15 mouse cellular contexts compared by ENCODE assay signal in genomic region chr2:138820489-138820888, GRCm38 (mm10).
DNase-seq lines count a peak whose midpoint lies in the region; ATAC-seq and TF ChIP-seq lines count a peak whose summit lies in the region.
"Had no signal": no experiment of that assay in that cellular context is flagged by ENCODE, and none has a peak within 500 bp of the region (broad histone marks: within the 10 kb centered on the region; RNA-seq: fewer than 3 reads in every experiment).

No protein-coding gene starts in this region.

- no peak overlapping the region for H3K4me3 ChIP-seq in layer of hippocampus, adult 2 months
- H3K4me3 ChIP-seq in midbrain, postnatal 0 days (ENCODE audit: low read depth, low read length), result no peak overlapping the region
- H3K4me3 ChIP-seq: forebrain, embryonic 12.5 days; midbrain, embryonic 10.5 days had no signal

- ATAC-seq in midbrain, postnatal 0 days (ENCODE audit: low FRiP score), result no peak
- ATAC-seq: activated CD4-positive, CD25-positive, alpha-beta regulatory T cell, adult 4 months had no signal

- intact Hi-C loops in left cerebral cortex, postnatal 10 days (cut with DNase I), result no loop called here
- intact Hi-C loops in heart, postnatal 14 days (cut with DNase I), result no loop called here

- no peak overlapping the region for H3K9ac ChIP-seq in midbrain, postnatal 0 days (replicated peaks; ENCODE audit: low read length, poor library complexity, severe bottlenecking)
- H3K9ac ChIP-seq: forebrain, embryonic 12.5 days had no signal

- 85% methylated on average over 4 of the region's 4 CpGs for WGBS in midbrain, postnatal 0 days

- H3K27ac ChIP-seq in layer of hippocampus, adult 2 months, result peak overlapping the region; percentile 78
- no peak overlapping the region for H3K27ac ChIP-seq in midbrain, postnatal 0 days (ENCODE audit: low read depth, low read length)
- H3K27ac ChIP-seq: forebrain, embryonic 12.5 days; midbrain, embryonic 10.5 days had no signal

- H3K4me2 ChIP-seq in midbrain, postnatal 0 days (ENCODE audit: low read depth, low read length, poor library complexity, severe bottlenecking), result no peak overlapping the region
- H3K4me2 ChIP-seq: forebrain, embryonic 12.5 days had no signal

- no peaks in the 10 kb centered on the region for H3K9me3 ChIP-seq in midbrain, postnatal 0 days (ENCODE audit: low read length)
- H3K9me3 ChIP-seq: forebrain, embryonic 12.5 days; midbrain, embryonic 10.5 days had no signal

- peak; percentile 94 for DNase-seq in brain, adult 2 months (ENCODE audit: low read depth, low spot score)
- peak; percentile 34 to 56 for DNase-seq in cerebellum, postnatal 14 days
- peak; percentile 60 to 82 for DNase-seq in layer of hippocampus, adult 2 months (ENCODE audit: low spot score in 2 of 2)
- peak; percentile 27 to 42 for DNase-seq in left cerebral cortex, postnatal 10 days (ENCODE audit: extremely low spot score in 1 of 2, low spot score in 2 of 2)
- DNase-seq in heart, adult 8-10 months (ENCODE audit: low spot score), result no peak
- DNase-seq in midbrain, postnatal 0 days (ENCODE audit: low spot score), result no peak
- DNase-seq in thymus, postnatal 4 days, result no peak
- DNase-seq in heart, postnatal 14 days, result no peak
- DNase-seq: heart, adult 11 months; kidney, adult 8-10 months; lung, adult 2 months; thymus, postnatal 36 days had no signal

- H3K4me1 ChIP-seq in midbrain, postnatal 0 days (ENCODE audit: insufficient read depth, low read length), result no peaks in the 10 kb centered on the region
- H3K4me1 ChIP-seq: forebrain, embryonic 12.5 days; midbrain, embryonic 10.5 days had no signal

- TF ChIP-seq CTCF in layer of hippocampus, adult 2 months (conservative IDR thresholded peaks at IDR 0.05), result no peak
- TF ChIP-seq CTCF in midbrain, postnatal 0 days (IDR thresholded peaks at IDR 0.05), result no peak

- H3K27me3 ChIP-seq in midbrain, postnatal 0 days (ENCODE audit: insufficient read depth, low read length), result no peaks in the 10 kb centered on the region
- H3K27me3 ChIP-seq: forebrain, embryonic 12.5 days had no signal

- no peaks in the 10 kb centered on the region for H3K36me3 ChIP-seq in midbrain, postnatal 0 days (ENCODE audit: insufficient read depth, low read length)
- H3K36me3 ChIP-seq: forebrain, embryonic 12.5 days; midbrain, embryonic 10.5 days had no signal

Comparison
In these comparisons a context has a peak if more than half of its experiments do, and no peak if none do; other contexts are left out.
1. DNase-seq: peak in brain, adult 2 months (single experiment), cerebellum, postnatal 14 days (2 of 2), layer of hippocampus, adult 2 months (2 of 2) and left cerebral cortex, postnatal 10 days (2 of 2); none in heart, adult 8-10 months (single experiment), midbrain, postnatal 0 days (single experiment), thymus, postnatal 4 days (single experiment) and heart, postnatal 14 days (0 of 2).